Mouse (Mus musculus) embryonic facial prominence, embryonic 12.5 days (tissue): ENCODE measurements around the gene Rpl24. TPM values are rescaled to one million over a fixed set of nuclear protein-coding genes. Genes with fewer than 3 reads are reported as not detected.

ENCODE experiments used
- ATAC-seq: fragments of 200-750 bp; cut with Nextera tagmentation; 2 replicates; pipeline ENCODE4 v1.8.0; 2017; ENCODE audit not compliant: insufficient number of reproducible peaks, insufficient read depth, low FRiP score, low TSS enrichment
- H3K27ac ChIP-seq: fragments of 300-500 bp; sonication (generic); 2 replicates; pipeline ENCODE4 v1.5.1; 2016; ENCODE audit warnings: mild to moderate bottlenecking
- H3K27me3 ChIP-seq: fragments of 300-500 bp; sonication (generic); 2 replicates; pipeline ENCODE4 v1.6.1; 2016; ENCODE audit warnings: mild to moderate bottlenecking, moderate library complexity
- H3K36me3 ChIP-seq: fragments of 300-500 bp; sonication (generic); 2 replicates; pipeline ENCODE4 v1.6.1; 2016; ENCODE audit warnings: mild to moderate bottlenecking
- H3K4me1 ChIP-seq: fragments of 300-500 bp; sonication (generic); 2 replicates; pipeline ENCODE4 v1.6.1; 2016
- H3K4me2 ChIP-seq: fragments of 300-500 bp; sonication (generic); replicated peaks from 2 replicates; pipeline ENCODE4 v1.6.1; 2016; ENCODE audit warnings: mild to moderate bottlenecking, moderate library complexity
- H3K4me3 ChIP-seq: fragments of 300-500 bp; sonication (generic); 2 replicates; pipeline ENCODE4 v1.5.1; 2016; ENCODE audit warnings: mild to moderate bottlenecking
- H3K9ac ChIP-seq: fragments of 300-500 bp; sonication (generic); 2 replicates; pipeline ENCODE4 v1.6.1; 2016; ENCODE audit warnings: mild to moderate bottlenecking, moderate library complexity
- H3K9me3 ChIP-seq: fragments of 300-500 bp; sonication (generic); 2 replicates; pipeline ENCODE4 v1.6.1; 2016; ENCODE audit warnings: mild to moderate bottlenecking, moderate library complexity
- WGBS: fragments of 180-500 bp; shearing (Covaris S2); methylation state at CpG from one replicate; pipeline ENCODE4 v1.1.7; 2016; 5-methylcytosine and 5-hydroxymethylcytosine counted together
- polyA plus RNA-seq: library from polyadenylated mRNA; unstranded; fragments of >200 nt; fragmentation: Nextera tagmentation; extraction: Ambion mirVana; gene quantifications from 2 replicates; pipeline ENCODE4 v1.2.1, GENCODE M21; 2016

Gene Rpl24
- polyA plus RNA-seq, 1 experiment from 2014 or later, result 800 TPM

- H3K36me3 ChIP-seq, result peaks cover 38% of the 10 kb centered on the region
- no peaks in the 10 kb centered on the region for H3K27me3 ChIP-seq
- H3K9me3 ChIP-seq, result no peaks in the 10 kb centered on the region
- H3K9ac ChIP-seq, result no peak overlapping the region
- peaks cover 20% of the 10 kb centered on the region for H3K4me1 ChIP-seq
- peak overlapping the region; percentile 99 for H3K4me3 ChIP-seq
- H3K4me2 ChIP-seq, result peak overlapping the region; percentile 61
- no peak for ATAC-seq
- peak overlapping the region; percentile 46; the same call in 1 of the 2 replicates for H3K27ac ChIP-seq
- 51% methylated on average over 10 of the region's 10 CpGs for WGBS
Observed at GRCm38 (mm10) chr16:55972626-55973201, 6.6 kb downstream of the Rpl24 start.

DNA sequence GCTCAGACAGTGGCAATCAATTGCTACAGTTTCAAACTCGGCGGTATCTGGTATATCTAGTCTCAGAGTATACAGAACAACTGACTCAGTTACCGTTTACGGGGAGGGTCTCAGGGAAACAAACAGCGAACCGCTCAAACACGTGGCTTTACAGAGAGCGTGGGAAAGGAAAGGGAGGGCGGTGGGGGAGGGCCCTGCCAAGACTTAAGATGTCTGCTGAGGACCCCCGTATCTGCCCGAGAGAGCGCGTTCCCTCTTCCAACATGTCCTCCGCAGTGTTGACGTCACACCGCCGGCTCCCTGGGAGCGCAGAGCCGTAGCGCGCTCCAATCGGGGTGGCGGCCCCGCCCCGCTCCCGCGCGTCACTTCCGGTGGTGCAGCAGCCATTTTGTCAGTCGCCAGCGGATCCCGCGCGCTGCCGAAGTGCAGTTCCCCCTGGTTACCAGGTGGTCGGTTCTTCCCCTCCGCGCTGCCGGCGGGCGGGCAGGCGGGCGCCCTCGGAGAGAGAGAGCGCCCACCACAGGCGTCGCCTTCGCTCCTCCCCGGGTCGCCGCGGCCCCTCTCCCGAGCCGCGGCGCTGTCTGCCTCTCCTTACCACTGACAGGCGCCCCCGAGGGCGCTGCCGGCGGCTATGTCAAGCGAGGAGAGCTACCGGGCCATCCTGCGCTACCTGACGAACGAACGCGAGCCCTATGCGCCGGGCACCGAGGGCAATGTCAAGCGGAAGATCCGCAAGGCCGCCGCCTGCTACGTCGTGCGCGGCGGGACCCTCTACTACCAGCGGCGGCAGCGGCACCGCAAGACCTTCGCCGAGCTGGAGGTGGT is 7.6 kb downstream of the Rpl24 start, which contains the start of gene Zbtb11:
Zbtb11 (plus strand) TSS at position 453 of the 825 bp plus-strand sequence.
- Histone ChIP-seq H3K36me3 (peaks cover 40% of the 10 kb centered on the region), H3K4me3 (peak within 1 kb of the TSS; percentile 99), H3K27me3 (no peaks in the 10 kb centered on the region), H3K27ac (peak within 1 kb of the TSS; percentile 86), H3K9ac (peak within 1 kb of the TSS; percentile 93), H3K4me2 (peak within 1 kb of the TSS; percentile 68), H3K9me3 (no peaks in the 10 kb centered on the region), H3K4me1 (peaks cover 18% of the 10 kb centered on the region)
- under 1% methylated on average over 80 of the region's 86 CpGs for WGBS
- peak; percentile 99 for ATAC-seq

DNA sequence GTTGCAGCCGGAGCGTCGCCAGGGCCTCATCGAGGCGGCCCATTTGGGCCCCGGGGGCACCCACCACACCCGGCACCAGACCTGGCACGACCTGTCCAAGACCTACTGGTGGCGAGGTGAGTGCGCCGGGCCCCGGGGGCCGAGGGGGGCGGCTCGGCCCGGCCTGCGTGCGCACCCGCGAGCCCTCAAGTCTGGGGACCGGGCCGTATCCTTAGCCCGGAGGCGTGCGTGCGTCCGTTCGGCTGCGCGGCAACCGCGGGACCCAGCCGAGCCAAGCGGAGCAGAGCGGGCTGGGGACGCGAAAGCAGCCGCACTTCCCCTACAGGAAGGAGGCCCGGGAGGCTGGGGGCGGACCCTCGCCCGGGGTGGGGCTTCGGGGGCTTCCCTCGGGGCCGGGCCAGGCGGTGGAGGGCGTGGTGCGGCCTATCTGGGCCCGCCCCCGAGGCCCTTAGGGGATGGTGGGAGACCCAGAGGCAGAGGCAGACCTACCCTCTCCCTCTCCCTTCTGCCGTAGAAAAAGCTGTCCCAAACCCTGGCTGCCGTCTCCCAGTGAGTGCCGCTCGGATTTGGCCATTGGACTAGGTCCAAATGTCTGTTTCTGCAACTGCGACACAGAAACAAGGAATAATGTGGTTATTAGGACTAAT is 8.3 kb downstream of the Rpl24 start:
- under 1% methylated on average over 55 of the region's 55 CpGs for WGBS
- peak; percentile 87 for ATAC-seq

GRCm38 (mm10) chr16:55974903-55975285 is 8.8 kb downstream of the Rpl24 start:
- Histone ChIP-seq H3K4me3 (peak overlapping the region; percentile 99), H3K4me2 (peak overlapping the region; percentile 68), H3K9me3 (no peaks in the 10 kb centered on the region), H3K4me1 (peaks cover 15% of the 10 kb centered on the region), H3K36me3 (peaks cover 28% of the 10 kb centered on the region), H3K9ac (peak overlapping the region; percentile 93), H3K27me3 (no peaks in the 10 kb centered on the region), H3K27ac (peak overlapping the region; percentile 86; the same call in 1 of the 2 replicates)
- 4% methylated on average over 14 of the region's 14 CpGs for WGBS
- no peak for ATAC-seq

More for the DNA sequence above, 8.3 kb downstream of the Rpl24 start:
- peak overlapping the region; percentile 99 for H3K4me3 ChIP-seq
- peaks cover 15% of the 10 kb centered on the region for H3K4me1 ChIP-seq
- peaks cover 33% of the 10 kb centered on the region for H3K36me3 ChIP-seq
- H3K9me3 ChIP-seq, result no peaks in the 10 kb centered on the region
- peak overlapping the region; percentile 86 for H3K27ac ChIP-seq
- H3K9ac ChIP-seq, result peak overlapping the region; percentile 93
- H3K4me2 ChIP-seq, result peak overlapping the region; percentile 68
- H3K27me3 ChIP-seq, result no peaks in the 10 kb centered on the region

GRCm38 (mm10) chr16:55986001-55986400 is 19.9 kb downstream of the Rpl24 start:
- Histone ChIP-seq H3K27me3 (no peaks in the 10 kb centered on the region), H3K27ac (no peak overlapping the region), H3K4me2 (no peak overlapping the region), H3K9ac (no peak overlapping the region), H3K9me3 (no peaks in the 10 kb centered on the region), H3K4me3 (no peak overlapping the region), H3K4me1 (no peaks in the 10 kb centered on the region), H3K36me3 (peaks cover 30% of the 10 kb centered on the region)
- 87% methylated on average over 3 of the region's 3 CpGs for WGBS
- ATAC-seq, result no peak

- Histone ChIP-seq H3K9ac (no peak overlapping the region), H3K27ac (no peak overlapping the region), H3K27me3 (no peaks in the 10 kb centered on the region), H3K36me3 (peaks cover 26% of the 10 kb centered on the region), H3K4me3 (no peak overlapping the region), H3K9me3 (no peaks in the 10 kb centered on the region), H3K4me1 (no peaks in the 10 kb centered on the region), H3K4me2 (no peak overlapping the region)
- no peak for ATAC-seq
- 93% methylated on average over 4 of the region's 4 CpGs for WGBS
Observed at GRCm38 (mm10) chr16:55990311-55990710, 24.2 kb downstream of the Rpl24 start.

DNA sequence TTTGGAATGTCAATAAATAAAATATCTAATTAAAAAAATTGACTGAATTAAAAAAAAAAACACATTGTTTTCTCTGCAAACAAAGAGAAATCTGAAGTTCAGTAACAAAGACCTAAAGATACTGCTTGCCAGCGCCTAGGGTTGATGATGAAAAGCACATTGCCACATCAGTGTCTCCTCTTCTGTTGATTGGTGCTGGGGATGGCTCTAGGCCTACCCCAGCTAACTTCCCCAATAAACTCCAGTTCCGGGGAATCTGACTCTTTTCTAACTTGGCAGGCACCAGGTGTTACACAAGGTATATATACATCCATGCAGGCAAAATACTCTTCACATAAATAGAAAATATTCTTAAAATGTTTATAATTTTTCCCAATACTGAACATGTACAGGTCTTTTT is 28.2 kb downstream of the Rpl24 start:
- no peak for ATAC-seq
- peaks cover 30% of the 10 kb centered on the region for H3K36me3 ChIP-seq
- no peak overlapping the region for H3K9ac ChIP-seq
- H3K9me3 ChIP-seq, result no peaks in the 10 kb centered on the region
- no peak overlapping the region for H3K4me2 ChIP-seq
- H3K4me3 ChIP-seq, result no peak overlapping the region
- H3K27me3 ChIP-seq, result no peaks in the 10 kb centered on the region
- no peaks in the 10 kb centered on the region for H3K4me1 ChIP-seq
- WGBS, result 86% methylated on average over 2 of the region's 2 CpGs
- no peak overlapping the region for H3K27ac ChIP-seq

- 94% methylated on average over 11 of the region's 11 CpGs for WGBS
- Histone ChIP-seq H3K4me1 (no peaks in the 10 kb centered on the region), H3K27ac (no peak overlapping the region), H3K4me2 (no peak overlapping the region), H3K36me3 (peaks cover 37% of the 10 kb centered on the region), H3K27me3 (no peaks in the 10 kb centered on the region), H3K9ac (no peak overlapping the region), H3K4me3 (no peak overlapping the region), H3K9me3 (no peaks in the 10 kb centered on the region)
- no peak for ATAC-seq
Observed at GRCm38 (mm10) chr16:56006798-56007197, 40.7 kb downstream of the Rpl24 start.

- no peak overlapping the region for H3K4me2 ChIP-seq
- H3K27ac ChIP-seq, result no peak overlapping the region
- H3K9me3 ChIP-seq, result no peaks in the 10 kb centered on the region
- H3K4me3 ChIP-seq, result no peak overlapping the region
- H3K9ac ChIP-seq, result no peak overlapping the region
- H3K4me1 ChIP-seq, result no peaks in the 10 kb centered on the region
- no peaks in the 10 kb centered on the region for H3K27me3 ChIP-seq
- ATAC-seq, result no peak
- peaks cover 38% of the 10 kb centered on the region for H3K36me3 ChIP-seq
- WGBS, result 97% methylated on average over 1 of the region's 1 CpGs
Observed at GRCm38 (mm10) chr16:56008862-56009261, 42.8 kb downstream of the Rpl24 start.

DNA sequence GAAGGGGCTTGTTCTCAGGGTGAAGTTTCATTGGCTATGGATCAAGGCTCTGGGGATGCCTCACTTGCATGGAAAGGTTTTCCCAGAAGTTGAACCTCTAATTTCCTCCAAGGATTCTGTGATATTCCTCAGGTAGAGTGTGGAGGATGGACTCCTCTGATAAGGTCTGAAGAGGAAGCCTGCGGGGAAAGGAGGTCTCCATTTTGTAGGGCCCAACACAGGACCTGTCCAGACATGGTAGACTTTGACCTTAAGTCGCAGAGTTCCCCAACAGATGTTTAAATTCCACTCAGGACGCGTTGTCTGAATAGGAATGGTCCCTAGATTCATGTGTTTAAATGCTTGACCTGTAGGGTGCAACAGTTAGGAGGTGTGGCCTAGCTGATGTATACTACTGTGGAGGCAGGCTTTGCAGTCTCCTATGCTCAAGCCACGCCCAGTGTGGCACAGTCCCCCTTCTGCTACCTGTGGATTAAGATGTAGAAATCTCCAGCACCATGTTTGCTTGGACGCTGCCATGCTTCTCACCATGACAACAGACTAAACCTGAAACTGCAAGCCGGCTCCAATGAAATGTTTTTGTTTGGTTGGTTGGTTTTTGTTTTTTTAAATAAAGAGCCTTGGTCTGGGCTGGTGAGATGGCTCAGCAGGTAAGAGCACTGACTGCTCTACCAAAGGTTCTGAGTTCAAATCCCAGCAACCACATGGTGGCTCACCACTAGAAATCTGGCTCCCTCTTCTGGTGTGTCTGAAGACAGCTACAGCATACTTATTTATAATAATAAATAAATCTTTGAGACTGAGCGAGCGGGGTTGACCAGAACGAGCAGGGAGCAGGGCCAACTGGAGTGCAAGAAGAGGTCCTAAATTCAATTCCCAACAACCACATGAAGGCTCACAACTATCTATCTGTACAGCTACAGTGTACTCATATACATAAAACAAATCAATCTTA is 47.0 kb downstream of the Rpl24 start:
- no peak overlapping the region for H3K4me3 ChIP-seq
- H3K4me2 ChIP-seq, result no peak overlapping the region
- no peak overlapping the region for H3K27ac ChIP-seq
- peaks cover 39% of the 10 kb centered on the region for H3K36me3 ChIP-seq
- H3K27me3 ChIP-seq, result no peaks in the 10 kb centered on the region
- 87% methylated on average over 10 of the region's 10 CpGs for WGBS
- no peak for ATAC-seq
- no peak overlapping the region for H3K9ac ChIP-seq
- H3K9me3 ChIP-seq, result no peaks in the 10 kb centered on the region
- H3K4me1 ChIP-seq, result no peaks in the 10 kb centered on the region

- ATAC-seq, result no peak
- H3K27me3 ChIP-seq, result no peaks in the 10 kb centered on the region
- no peak overlapping the region for H3K4me3 ChIP-seq
- 84% methylated on average over 7 of the region's 7 CpGs for WGBS
- H3K27ac ChIP-seq, result no peak overlapping the region
- H3K4me2 ChIP-seq, result no peak overlapping the region
- no peaks in the 10 kb centered on the region for H3K9me3 ChIP-seq
- H3K36me3 ChIP-seq, result peaks cover 46% of the 10 kb centered on the region
- no peak overlapping the region for H3K9ac ChIP-seq
- H3K4me1 ChIP-seq, result no peaks in the 10 kb centered on the region
Observed at GRCm38 (mm10) chr16:56014076-56014475, 48.0 kb downstream of the Rpl24 start.
